Mouse (Mus musculus): ENCODE data around the gene Slc25a42. TPM values are rescaled to one million over a fixed set of nuclear protein-coding genes. Genes with fewer than 3 reads are reported as not detected.
"Not testable (repeated sequence)": the region's sequence is repeated elsewhere in the genome, so short reads cannot be mapped to it uniquely, and the experiment has no call there.

Gene Slc25a42
- polyA plus RNA-seq, 1 experiment from 2014 or later = 3.1 TPM

- ATAC-seq (ENCODE audit: low FRiP score, low TSS enrichment) (no peak), DNase-seq (ENCODE audit: low spot score) (no peak)
- no peak for TF ChIP-seq CTCF (IDR thresholded peaks at IDR 0.05; ENCODE audit: low read depth)
- TF ChIP-seq EP300 (optimal IDR thresholded peaks at IDR 0.05) = no peak
- Histone ChIP-seq H3K27ac (replicated peaks) (no peak overlapping the region), H3K36me3 (ENCODE audit: control insufficient read depth, insufficient read depth, low read length) (peaks cover under 1% of the 10 kb centered on the region; the same call in 1 of the 2 replicates), H3K9ac (ENCODE audit: low read length) (no peak overlapping the region), H3K4me2 (replicated peaks; ENCODE audit: low read depth) (no peak overlapping the region), H3K27me3 (ENCODE audit: control insufficient read depth, insufficient read depth, low read length) (no peaks in the 10 kb centered on the region), H3K4me1 (replicated peaks; ENCODE audit: control insufficient read depth, insufficient read depth) (no peaks in the 10 kb centered on the region), H3K4me3 (ENCODE audit: low read depth, low read length) (no peak overlapping the region), H3K9me3 (ENCODE audit: control insufficient read depth, low read length) (no peaks in the 10 kb centered on the region)
- 55% methylated on average over 5 of the region's 5 CpGs for WGBS
These were observed 7.1 kb upstream of the Slc25a42 start for GRCm38 (mm10) chr8:70219107-70219684.

- no peaks in the 10 kb centered on the region for H3K36me3 ChIP-seq (ENCODE audit: control insufficient read depth, insufficient read depth, low read length)
- H3K9ac ChIP-seq (ENCODE audit: low read length) = no peak overlapping the region
- ATAC-seq (ENCODE audit: low FRiP score, low TSS enrichment) (no peak), DNase-seq (ENCODE audit: low spot score) (no peak)
- no peaks in the 10 kb centered on the region for H3K27me3 ChIP-seq (ENCODE audit: control insufficient read depth, insufficient read depth, low read length)
- no peak overlapping the region for H3K4me3 ChIP-seq (ENCODE audit: low read depth, low read length)
- TF ChIP-seq EP300 (optimal IDR thresholded peaks at IDR 0.05) = no peak
- TF ChIP-seq CTCF (IDR thresholded peaks at IDR 0.05; ENCODE audit: low read depth) = no peak
- H3K9me3 ChIP-seq (ENCODE audit: control insufficient read depth, low read length) = no peaks in the 10 kb centered on the region
- no peak overlapping the region for H3K4me2 ChIP-seq (replicated peaks; ENCODE audit: low read depth)
- H3K27ac ChIP-seq (replicated peaks) = no peak overlapping the region
- H3K4me1 ChIP-seq (replicated peaks; ENCODE audit: control insufficient read depth, insufficient read depth) = no peaks in the 10 kb centered on the region
These were observed 5.3 kb upstream of the Slc25a42 start for GRCm38 (mm10) chr8:70217441-70217840.

GRCm38 (mm10) chr8:70216566-70216965, 4.5 kb upstream of the Slc25a42 start:
- no peaks in the 10 kb centered on the region for H3K27me3 ChIP-seq (ENCODE audit: control insufficient read depth, insufficient read depth, low read length)
- H3K36me3 ChIP-seq (ENCODE audit: control insufficient read depth, insufficient read depth, low read length) = no peaks in the 10 kb centered on the region
- 47% methylated on average over 1 of the region's 1 CpGs for WGBS
- H3K4me3 ChIP-seq (ENCODE audit: low read depth, low read length) = no peak overlapping the region
- H3K4me2 ChIP-seq (replicated peaks; ENCODE audit: low read depth) = no peak overlapping the region
- TF ChIP-seq EP300 (optimal IDR thresholded peaks at IDR 0.05) (no peak), CTCF (IDR thresholded peaks at IDR 0.05; ENCODE audit: low read depth) (no peak)
- DNase-seq (ENCODE audit: low spot score) (peak; percentile 31), ATAC-seq (ENCODE audit: low FRiP score, low TSS enrichment) (no peak)
- no peaks in the 10 kb centered on the region for H3K4me1 ChIP-seq (replicated peaks; ENCODE audit: control insufficient read depth, insufficient read depth)
- no peak overlapping the region; the same call in 1 of the 2 replicates for H3K27ac ChIP-seq (replicated peaks)
- no peaks in the 10 kb centered on the region for H3K9me3 ChIP-seq (ENCODE audit: control insufficient read depth, low read length)
- H3K9ac ChIP-seq (ENCODE audit: low read length) = no peak overlapping the region

- H3K36me3 ChIP-seq (ENCODE audit: control insufficient read depth, insufficient read depth, low read length); H3K9ac ChIP-seq (ENCODE audit: low read length); H3K27me3 ChIP-seq (ENCODE audit: control insufficient read depth, insufficient read depth, low read length); ATAC-seq (ENCODE audit: low FRiP score, low TSS enrichment); H3K4me3 ChIP-seq (ENCODE audit: low read depth, low read length); H3K27ac ChIP-seq (replicated peaks); DNase-seq (ENCODE audit: low spot score); H3K9me3 ChIP-seq (ENCODE audit: control insufficient read depth, low read length); H3K4me1 ChIP-seq (replicated peaks; ENCODE audit: control insufficient read depth, insufficient read depth); H3K4me2 ChIP-seq (replicated peaks; ENCODE audit: low read depth): not testable (repeated sequence)
- WGBS = 73% methylated on average over 3 of the region's 3 CpGs
These were observed 4.1 kb upstream of the Slc25a42 start for GRCm38 (mm10) chr8:70216161-70216560.

- WGBS = 74% methylated on average over 5 of the region's 5 CpGs
- no peak for ATAC-seq (ENCODE audit: low FRiP score, low TSS enrichment)
- H3K9ac ChIP-seq (ENCODE audit: low read length) = no peak overlapping the region
These were observed 3.0 kb upstream of the Slc25a42 start for GRCm38 (mm10) chr8:70215092-70215491.

GRCm38 (mm10) chr8:70214411-70214810, 2.3 kb upstream of the Slc25a42 start:
- DNase-seq (ENCODE audit: low spot score) (no peak), ATAC-seq (ENCODE audit: low FRiP score, low TSS enrichment) (no peak)
- Histone ChIP-seq H3K27ac (replicated peaks) (no peak overlapping the region), H3K4me3 (ENCODE audit: low read depth, low read length) (no peak overlapping the region), H3K27me3 (ENCODE audit: control insufficient read depth, insufficient read depth, low read length) (no peaks in the 10 kb centered on the region), H3K9me3 (ENCODE audit: control insufficient read depth, low read length) (no peaks in the 10 kb centered on the region), H3K4me2 (replicated peaks; ENCODE audit: low read depth) (no peak overlapping the region), H3K4me1 (replicated peaks; ENCODE audit: control insufficient read depth, insufficient read depth) (no peaks in the 10 kb centered on the region), H3K9ac (ENCODE audit: low read length) (no peak overlapping the region), H3K36me3 (ENCODE audit: control insufficient read depth, insufficient read depth, low read length) (no peaks in the 10 kb centered on the region)
- TF ChIP-seq CTCF (IDR thresholded peaks at IDR 0.05; ENCODE audit: low read depth) (no peak), EP300 (optimal IDR thresholded peaks at IDR 0.05) (no peak)
- WGBS = 65% methylated on average over 3 of the region's 3 CpGs

More at GRCm38 (mm10) chr8:70215092-70215491, 3.0 kb upstream of the Slc25a42 start:
- Histone ChIP-seq H3K4me3 (ENCODE audit: low read depth, low read length) (no peak overlapping the region), H3K36me3 (ENCODE audit: control insufficient read depth, insufficient read depth, low read length) (no peaks in the 10 kb centered on the region), H3K27me3 (ENCODE audit: control insufficient read depth, insufficient read depth, low read length) (no peaks in the 10 kb centered on the region), H3K27ac (replicated peaks) (no peak overlapping the region), H3K4me2 (replicated peaks; ENCODE audit: low read depth) (no peak overlapping the region), H3K9me3 (ENCODE audit: control insufficient read depth, low read length) (no peaks in the 10 kb centered on the region), H3K4me1 (replicated peaks; ENCODE audit: control insufficient read depth, insufficient read depth) (no peaks in the 10 kb centered on the region)
- TF ChIP-seq CTCF (IDR thresholded peaks at IDR 0.05; ENCODE audit: low read depth) (no peak), EP300 (optimal IDR thresholded peaks at IDR 0.05) (no peak)
- DNase-seq (ENCODE audit: low spot score) = no peak

Data from stomach, postnatal 0 days (tissue).